Mouse (Mus musculus) cortical plate, adult 2 months (tissue): ENCODE measurements around the gene Uqcc1.

Source experiments
- CTCF ChIP-seq: fragments of 200-500 bp; IDR thresholded peaks from 2 replicates; pipeline ENCODE4 v1.5.1; 2011; ENCODE audit warnings: mild to moderate bottlenecking, control low read depth, low read length; ENCODE audit not compliant: insufficient read depth; ENCODE audit errors: extremely low read depth
- POLR2A ChIP-seq: fragments of 200-500 bp; IDR thresholded peaks from 2 replicates; pipeline ENCODE4 v1.6.1; 2011; ENCODE audit warnings: mild to moderate bottlenecking, low read length, control low read depth; ENCODE audit not compliant: insufficient read depth; ENCODE audit errors: extremely low read depth

GRCm38 (mm10) chr2:155945124-155945523 lies 15.0 kb upstream of the Uqcc1 start, which contains the start of gene Gdf5:
- TF ChIP-seq CTCF (no peak), POLR2A (no peak)
